Mouse (Mus musculus) cerebellum, adult 2 months (tissue): ENCODE results near the gene Lnpep.

Experiments
- CTCF ChIP-seq: fragments of 200-500 bp; IDR thresholded peaks from 2 replicates; pipeline ENCODE4 v1.5.1; 2011; ENCODE audit warnings: low read depth, mild to moderate bottlenecking, control low read depth, low read length, moderate library complexity, borderline replicate concordance; ENCODE audit not compliant: insufficient read depth
- POLR2A ChIP-seq: fragments of 200-500 bp; IDR thresholded peaks from 2 replicates; pipeline ENCODE4 v1.6.1; 2011; ENCODE audit warnings: low read length, control low read depth, borderline replicate concordance; ENCODE audit not compliant: insufficient read depth

DNA sequence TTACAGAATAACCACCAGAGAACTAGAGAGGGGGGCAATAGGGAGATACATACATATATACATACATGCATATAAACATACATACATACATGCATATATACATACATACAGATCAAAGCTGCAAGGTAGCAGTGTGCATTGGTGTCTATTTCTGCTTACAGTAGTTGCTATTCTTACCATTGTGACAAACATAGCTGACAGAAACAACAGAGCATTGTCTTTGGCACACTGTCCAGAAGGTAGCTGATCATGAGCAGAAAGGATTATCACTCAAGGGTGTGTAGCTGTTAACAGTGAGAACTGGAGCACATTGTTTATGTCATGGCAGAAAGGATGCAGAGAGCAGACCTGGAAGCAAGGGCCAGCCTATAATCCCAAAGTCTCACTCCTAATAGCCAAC lies 22.1 kb downstream of the Lnpep start:
- TF ChIP-seq CTCF (no peak), POLR2A (no peak)
